Mouse (Mus musculus): Measurements from ENCODE around the gene Pcyt1a.
A peak's percentile ranks its signal among the peaks of the same experiment; 100 is the strongest.
"Not testable (repeated sequence)": the region's sequence is repeated elsewhere in the genome, so short reads cannot be mapped to it uniquely, and the experiment has no call there.

The Pcyt1a gene

DNA sequence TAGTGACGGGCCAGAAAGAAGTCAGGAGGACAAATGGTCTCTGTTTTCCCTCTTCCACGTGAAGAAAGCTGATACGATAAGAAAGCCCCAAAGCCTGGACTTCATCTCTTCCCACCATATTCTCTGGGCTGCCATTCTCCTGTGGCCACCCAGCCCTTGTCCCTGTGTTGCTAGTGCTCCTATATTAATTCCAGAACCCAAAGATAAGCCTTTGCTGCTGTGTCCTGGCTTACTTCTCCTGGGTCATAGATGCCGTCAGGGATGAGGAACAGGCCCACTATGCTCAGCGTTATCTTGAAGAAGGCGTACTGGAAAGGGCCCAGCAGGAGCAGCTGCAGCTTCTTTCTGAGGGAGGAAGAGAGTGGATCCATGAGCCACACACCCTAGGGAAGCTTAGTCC, 46.6 kb downstream of the Pcyt1a start:
- no peak for DNase-seq

DNA sequence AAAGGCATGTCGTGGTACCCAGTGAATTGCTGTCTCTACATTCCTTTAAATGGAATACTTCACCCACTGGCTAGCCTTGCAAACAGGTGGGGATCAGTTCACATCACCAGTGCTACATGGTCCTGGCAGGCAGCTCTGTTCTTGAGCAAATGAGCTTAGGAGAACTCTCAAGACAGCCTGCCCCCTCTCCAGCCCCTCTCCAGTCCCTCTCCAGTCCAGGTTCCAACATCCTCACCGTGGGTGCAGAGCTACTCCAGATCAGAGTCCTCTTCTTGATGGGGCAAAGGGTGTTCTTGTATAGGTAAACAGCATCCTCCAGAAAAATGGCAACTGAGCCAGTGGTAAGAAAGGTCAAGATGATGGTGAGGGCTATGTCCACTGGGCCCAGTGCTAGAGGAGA, 48.7 kb downstream of the Pcyt1a start:
- no peak for DNase-seq

DNA sequence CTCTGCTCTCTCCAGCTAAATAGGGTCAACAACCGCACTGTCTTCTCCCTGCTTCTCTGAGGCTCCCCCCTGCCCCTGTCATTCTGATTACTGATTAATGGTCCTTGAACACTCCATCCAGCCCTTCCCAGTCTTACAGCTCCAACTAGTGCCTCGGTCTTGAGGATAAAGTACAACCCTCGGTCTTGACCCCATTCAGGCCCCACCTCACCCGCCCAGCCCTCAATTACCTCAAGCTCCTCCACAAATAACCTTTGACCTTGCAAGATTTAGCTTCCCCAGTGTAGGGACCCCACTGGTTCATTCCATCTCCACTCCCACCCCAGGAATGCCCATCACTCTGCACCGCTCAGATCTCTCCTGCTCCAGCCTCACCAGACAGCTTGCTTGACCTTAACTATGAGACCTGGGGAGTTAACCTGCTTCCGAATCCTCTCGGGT, 53.7 kb downstream of the Pcyt1a start:
- no peak for DNase-seq

DNA sequence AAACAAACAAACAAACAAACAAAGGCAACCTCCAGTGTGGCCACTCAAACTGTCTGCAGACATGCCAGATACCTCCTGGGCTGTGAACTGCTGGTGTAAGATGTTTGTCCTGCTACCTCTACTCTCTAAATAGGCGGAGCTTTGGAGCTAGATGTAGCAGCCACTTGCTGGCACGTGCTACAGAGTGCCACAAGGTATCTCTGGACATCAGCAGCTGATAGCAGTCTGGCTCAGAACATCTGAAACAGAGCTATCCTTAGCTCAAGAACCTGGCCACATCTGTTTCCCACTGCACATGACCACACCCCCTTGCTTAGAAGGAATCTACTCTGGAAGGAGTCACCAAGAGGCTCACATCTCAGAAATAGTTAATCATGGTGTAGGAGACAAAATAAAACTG, 54.5 kb downstream of the Pcyt1a start:
- no peak for DNase-seq

DNA sequence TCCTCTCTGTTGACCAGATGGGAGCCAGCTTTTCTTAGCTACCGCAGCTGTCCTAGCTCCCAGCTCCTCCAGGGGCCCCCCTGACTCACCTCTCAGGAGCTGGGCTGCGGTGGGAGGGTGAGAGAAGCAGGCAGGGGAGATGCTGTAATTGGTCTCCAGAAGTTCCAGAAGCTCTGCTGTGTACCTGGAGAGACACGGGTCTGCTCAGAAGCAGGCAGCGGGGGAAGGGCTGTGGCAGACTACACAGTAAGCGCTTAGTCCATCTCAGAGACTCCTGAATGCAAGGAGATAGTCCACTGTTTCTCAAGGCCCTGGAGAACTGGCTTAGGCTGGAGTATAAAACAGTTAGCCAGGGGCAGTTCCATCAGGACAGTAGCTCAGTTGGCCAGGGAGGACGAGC, 55.3 kb downstream of the Pcyt1a start:
- DNase-seq = no peak

DNA sequence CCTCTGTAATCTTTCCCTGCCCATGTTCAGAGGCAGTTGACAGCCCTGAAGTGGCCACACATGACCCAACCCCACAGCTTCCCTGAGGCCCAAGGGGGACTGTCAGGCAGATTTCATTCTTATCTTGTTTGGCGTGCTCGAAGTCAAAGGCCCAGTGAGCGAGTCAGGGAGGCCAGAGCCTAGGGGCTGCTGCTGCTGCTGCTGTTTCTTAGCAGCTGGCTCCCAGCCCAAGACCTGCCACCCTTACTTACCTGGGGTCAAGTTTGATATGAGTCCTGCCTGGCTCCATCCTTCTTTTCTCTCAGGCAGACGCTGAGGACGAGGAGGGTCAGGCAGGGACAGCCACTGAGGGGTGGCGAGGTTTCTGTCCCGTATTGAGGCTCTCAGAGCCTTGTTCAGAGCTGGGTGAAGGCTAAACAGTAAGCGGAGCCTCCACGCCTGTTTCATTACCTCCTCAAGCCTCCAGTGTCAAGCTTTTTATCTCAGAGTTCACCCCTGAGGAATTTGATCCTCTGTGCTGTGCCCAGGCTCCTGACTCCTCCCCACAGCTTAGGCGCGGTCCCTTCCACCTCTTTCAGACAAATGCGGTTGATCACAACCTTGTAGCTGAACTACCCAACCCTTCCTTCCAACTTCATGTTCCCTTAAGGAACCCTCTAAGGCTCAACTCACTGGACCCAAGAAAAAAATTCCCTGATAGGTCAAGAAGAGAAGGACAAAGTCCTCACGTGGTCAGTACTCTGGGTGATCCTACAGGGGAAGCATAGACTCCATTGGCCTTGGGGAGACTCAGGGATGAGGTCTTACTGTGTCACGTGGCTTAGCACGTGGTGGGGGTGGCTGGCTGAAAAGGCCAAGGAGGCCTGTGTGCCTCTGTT, 56.8 kb downstream of the Pcyt1a start, which contains the start of gene Slc51a:
Gene Slc51a (minus strand): TSS at position 646 of the 878 bp plus-strand sequence.
- no peak for DNase-seq

DNA sequence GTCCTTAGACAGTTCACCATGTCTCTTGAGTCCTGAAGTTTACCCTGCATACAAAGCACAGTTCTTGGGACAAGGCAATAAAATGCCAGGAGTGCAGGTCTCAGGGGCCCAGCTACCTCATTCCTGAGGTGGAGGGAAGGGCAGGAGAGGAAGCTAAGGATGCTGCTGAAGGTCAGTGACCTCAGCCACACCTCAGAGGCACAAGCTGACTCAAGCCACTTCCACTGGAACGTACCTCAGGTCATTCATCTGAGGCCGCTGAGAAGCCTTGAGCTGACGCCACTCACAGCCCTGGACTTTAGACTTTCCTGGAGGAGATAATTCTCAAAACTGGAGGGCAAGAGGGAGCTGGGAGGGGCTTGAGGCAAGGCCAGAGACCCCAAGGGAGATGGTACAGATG, 58.2 kb downstream of the Pcyt1a start:
- DNase-seq = no peak

DNA sequence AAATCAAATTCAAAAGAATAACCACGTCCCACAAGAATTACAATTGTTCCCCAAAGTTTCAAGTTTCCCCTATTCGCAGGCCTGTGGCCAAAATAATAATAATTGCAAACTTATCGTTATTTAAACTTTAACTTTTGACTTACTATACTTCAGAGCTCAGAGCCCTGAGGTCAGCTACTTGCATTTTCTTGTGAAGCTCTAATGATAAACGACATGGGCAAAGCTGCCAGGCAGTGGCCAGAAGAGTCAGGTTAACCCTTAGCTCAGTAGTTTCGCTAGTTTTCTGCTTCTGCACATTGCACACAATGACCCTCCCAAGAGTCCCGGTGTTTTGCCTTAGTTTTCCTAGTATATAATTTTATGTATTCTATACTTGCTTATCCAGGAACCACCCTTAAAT, 63.6 kb downstream of the Pcyt1a start:
- not testable (repeated sequence) for DNase-seq

DNA sequence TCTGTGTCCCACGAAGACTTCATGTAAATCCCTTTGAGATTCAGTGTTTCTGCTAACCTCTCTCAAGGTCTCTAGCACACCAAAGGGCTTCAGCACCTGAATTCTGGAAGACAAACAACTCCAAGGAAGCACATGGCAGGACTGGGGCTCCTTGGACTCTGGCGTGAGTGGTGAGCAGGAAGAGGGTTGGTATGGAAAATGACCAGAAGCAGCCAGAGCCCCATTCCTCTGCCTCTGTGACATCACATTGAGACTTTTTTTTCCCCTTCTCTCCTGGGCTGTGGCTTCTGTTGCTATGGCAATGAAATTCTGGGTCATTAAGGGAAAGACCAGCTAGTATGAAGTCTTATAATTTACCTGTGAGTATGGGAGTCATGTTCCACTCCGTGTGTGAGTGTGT, 65.2 kb downstream of the Pcyt1a start, which contains the start of gene Zdhhc19:
Gene Zdhhc19 (plus strand): TSS at position 301 of the 400 bp plus-strand sequence.
- DNase-seq = no peak

DNA sequence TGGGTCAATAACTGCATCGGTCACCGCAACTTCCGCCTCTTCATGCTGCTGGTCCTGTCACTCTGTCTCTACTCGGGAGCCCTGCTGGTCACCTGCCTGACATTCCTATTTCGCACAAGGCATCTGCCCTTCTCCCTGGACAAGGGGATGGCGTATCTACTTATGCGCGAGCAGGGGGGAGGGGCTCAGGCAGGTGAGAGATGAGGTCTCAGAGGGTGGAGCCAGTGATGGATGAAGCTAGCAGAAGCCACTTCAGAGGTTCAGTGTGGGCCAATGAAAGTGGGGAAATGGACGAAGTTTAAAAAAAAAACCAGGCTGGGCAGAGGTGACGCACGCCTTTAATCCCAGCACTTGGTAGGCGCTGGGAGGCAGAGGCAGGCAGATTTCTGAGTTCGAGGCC, 68.3 kb downstream of the Pcyt1a start:
- no peak for DNase-seq

DNA sequence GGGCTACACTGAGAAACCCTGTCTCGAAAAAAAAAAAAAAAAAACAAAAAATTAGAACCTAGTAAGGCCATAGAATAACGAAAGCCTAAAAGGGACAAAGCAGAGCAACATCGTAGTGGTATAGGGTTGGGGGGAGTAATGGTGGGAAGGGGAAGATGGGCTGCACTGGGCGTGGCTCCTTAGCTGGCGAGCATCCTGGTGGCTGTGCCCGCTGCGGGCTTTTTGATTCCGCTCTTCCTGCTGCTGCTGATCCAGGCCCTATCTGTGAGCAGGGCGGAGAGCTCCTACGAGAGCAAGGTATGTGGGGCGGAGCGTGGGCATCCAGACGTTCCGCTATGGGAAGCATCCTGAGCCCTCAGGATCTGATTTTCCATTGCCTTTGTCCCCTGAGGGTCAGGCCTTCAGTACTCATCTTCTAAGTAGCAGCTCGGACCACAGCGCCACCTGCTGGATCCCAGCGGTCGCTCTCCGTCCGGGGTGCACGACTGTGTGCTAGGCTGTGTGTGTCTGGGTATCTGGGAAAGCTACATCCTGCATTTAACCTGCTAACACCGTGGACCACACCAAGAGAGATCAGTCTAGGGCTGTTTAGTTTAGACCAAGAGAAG, 68.8 kb downstream of the Pcyt1a start:
- DNase-seq = peak; percentile 92 to 94

DNA sequence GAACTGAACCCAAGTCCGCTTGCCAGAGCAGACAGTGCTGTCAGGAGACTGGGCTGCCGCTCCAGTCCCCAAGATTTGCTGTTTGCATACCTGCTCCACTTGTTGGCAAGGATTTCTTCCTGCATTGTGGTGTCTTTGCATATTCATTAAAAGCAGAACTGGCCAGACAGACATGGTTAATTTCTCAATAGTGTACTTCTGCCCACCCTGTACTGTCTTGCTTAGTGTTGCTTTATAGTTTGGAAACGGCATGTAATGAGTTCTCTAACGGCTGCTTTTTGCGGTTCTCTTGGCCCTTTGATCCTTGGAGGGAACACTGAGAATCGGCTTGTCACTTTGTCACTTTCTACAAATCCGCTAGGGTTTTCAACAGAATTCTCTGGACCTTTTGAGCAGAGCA, 70.7 kb downstream of the Pcyt1a start:
- DNase-seq = no peak

DNA sequence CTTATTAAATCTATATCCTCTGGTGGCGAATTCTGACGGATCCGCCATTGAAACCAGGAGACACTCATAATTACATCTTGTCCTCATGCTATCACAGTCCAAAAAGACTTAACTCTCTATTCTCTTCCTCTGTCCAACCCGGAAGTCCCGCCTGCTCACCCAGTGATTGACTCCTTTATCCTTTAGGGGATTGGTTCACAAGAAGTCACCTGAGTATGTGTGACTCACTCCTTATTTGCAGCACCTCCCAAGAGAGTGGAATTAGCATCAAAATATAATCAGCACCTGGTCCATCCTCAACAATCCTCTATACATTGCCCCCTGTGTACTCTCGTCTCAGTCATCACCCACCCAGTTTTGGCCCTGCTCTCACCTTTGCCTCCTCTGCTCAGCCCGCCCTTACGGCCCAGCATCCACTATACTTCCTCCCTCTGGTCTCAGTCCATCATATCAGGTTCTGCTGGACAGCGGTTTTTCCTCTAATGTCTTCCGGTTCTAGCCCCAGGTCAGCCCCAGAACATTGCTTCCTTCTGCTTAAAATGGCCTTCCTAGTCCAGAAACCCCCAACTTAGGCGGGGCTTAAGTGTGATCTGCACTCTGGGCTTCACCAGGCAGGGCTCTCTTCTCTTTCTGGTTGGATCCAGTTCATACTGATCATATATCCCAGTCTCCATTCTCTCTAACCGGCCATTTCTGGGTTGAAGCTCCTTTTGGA, 72.1 kb downstream of the Pcyt1a start:
- no peak for DNase-seq

DNA sequence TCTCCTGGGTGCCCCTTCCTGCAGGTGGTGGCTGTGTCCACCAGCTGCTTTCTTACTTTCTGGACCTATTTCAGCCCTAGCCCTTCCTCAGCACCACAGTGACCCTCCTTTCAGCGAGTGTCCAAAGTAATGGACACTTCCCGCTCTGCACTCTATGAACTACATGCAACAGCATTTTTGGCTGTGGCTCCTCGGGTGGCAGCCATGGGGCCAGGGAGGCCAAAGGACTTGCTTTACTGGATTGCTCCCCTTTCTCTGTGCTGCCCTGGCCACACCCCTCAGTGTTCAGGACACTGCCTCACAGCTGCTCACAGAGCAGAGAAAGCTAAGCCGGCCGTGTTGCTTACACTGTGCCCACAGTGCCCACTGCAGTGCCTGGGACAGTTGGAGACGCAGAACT, 72.9 kb downstream of the Pcyt1a start:
- no peak for DNase-seq

DNA sequence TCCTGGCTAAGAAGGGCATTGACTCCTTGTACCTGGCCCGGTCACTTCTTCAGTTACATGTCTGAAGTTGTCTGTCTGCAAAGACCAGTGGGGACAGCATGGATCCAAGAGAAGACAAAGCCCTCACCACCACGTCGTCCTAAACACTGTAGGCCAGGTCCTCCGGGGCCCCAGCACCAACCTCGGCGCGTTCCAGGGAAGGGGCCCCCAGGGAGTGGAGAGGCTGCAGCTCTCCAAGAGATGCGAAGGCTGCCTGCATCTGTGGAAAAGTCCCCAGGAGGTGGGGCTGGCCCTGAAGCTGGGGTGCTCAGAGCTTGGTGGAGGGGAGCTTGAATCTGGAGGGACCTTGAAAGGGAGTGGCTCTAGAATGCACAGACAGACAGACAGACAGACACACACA, 75.6 kb downstream of the Pcyt1a start:
- DNase-seq = no peak

DNA sequence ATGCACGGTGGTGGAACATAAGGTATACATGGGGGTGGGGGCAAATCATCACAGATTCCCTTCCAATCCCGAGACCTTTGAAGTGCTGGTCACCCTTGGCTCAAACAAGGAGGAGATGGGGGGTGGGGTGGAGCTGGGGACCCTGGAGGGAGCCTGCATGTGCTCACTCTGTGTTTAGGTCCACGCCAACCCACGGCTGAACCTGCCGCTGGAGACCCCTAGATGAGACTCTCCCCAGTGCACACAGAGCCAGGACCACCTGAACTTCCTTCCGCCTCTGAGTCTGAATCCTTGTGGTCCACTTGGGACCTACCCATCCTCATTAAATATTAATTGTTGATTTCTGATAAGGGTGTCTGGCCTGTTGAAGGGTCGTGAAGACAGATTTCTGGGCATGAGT, 76.1 kb downstream of the Pcyt1a start:
- no peak for DNase-seq

DNA sequence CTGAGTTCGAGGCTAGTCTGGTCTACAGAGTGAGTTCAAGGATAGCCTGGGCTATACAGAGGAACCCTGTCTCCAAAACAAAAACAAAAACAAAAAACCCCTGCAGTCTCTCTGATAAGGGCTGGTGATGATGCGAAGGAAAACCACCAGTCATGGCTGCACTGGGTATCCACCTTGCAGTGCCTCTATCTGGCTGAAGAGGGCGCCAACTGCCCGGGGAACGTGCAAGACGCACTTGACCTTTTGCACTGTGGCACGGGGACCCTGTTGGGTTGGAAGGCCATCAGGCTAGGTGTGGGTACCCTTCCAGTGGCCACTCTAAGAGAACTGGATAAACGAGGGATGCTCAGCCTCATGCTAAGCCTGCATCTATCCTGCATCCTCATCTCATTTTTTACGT, 76.7 kb downstream of the Pcyt1a start:
- peak; percentile 60 to 64 for DNase-seq

DNA sequence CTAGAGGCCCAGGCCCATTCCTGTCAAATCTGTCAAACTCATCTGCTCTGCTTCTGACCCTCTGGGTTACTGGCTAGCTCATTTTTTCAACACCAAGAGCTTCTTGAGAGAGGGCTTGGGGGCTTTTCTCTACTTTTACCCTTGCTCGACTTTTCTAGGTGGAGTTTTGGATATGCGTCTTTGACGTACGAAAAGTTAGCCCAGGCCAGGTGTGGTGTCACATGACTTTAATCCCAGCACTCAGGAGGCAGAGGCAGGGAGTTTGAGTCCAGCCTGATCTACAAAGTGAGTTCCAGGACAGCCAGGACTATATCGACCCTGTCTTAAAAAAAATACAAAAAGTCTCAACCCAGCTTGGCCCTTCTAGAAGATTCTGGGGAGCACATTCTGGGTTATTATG, 77.3 kb downstream of the Pcyt1a start:
- no peak for DNase-seq

DNA sequence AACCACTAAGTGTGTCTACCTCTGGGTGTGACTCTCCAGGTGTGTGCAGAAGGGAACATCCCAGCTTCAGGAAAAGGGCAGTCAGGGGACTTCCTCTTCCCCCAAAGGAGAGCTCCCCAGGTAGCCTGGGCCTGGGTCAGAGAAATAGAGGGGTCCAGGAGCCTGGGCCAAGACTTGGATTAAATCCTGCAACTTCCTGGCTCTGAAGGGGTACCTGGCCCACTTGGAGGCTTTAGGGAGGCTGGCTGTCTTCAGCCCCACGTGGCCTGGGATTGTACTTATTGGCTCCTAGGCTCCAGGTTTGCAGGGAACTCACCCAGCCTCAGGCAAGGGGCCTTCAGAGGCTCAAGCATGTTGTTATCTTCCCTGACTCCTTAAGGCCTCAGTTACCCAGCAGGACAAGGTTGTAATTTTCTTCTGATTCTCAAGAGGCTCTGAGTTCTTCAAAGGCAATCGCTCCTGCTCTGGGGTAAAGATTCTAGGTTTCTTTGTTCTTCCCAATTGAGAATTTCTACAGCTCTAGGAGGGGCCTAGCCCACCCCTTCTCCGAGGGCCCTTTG, 77.9 kb downstream of the Pcyt1a start:
- DNase-seq = no peak

DNA sequence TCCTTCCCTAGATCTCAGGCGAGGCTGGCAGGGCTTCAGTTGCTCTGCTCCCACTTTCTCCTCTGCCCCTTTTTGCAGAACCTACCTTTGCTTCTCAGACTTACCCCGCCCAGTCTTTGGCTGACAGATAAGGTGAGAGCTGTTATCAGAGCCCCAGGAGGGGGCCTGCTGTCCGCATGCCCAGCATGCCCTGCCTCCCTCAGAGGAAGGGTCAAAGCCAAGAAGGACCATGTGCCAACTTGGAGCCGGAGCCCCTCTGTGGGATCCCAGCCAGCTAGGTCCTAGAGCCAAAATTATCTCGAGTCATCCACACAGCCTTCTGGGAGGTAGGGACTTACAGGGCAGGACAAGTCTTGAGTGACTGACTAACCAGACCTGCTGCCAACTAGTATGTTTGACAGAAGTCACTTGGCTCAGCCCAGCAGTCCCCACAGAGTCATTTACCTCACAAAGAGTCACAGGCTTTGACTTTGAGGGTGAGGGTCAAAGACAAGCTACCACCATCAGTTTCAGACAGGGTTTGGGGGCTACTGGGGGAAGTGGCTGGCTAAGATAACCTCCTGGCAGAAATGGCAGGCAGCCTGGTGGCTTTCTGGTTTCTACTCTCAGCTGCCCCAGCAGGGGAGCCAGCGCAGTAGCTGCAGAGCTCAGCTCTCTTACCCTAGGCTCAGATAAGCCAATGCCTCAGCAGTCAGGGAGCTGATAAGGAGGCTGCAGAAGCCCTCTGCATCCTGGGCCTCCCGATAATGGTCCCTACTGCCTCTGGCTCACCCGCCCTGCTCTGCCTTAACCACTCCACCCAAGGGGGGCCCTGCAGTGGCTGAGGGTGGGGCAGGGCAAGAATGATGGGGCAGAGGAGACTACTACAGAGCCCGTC, 78.6 kb downstream of the Pcyt1a start:
- peak in 1 of 2 experiments; percentile 11 for DNase-seq

DNA sequence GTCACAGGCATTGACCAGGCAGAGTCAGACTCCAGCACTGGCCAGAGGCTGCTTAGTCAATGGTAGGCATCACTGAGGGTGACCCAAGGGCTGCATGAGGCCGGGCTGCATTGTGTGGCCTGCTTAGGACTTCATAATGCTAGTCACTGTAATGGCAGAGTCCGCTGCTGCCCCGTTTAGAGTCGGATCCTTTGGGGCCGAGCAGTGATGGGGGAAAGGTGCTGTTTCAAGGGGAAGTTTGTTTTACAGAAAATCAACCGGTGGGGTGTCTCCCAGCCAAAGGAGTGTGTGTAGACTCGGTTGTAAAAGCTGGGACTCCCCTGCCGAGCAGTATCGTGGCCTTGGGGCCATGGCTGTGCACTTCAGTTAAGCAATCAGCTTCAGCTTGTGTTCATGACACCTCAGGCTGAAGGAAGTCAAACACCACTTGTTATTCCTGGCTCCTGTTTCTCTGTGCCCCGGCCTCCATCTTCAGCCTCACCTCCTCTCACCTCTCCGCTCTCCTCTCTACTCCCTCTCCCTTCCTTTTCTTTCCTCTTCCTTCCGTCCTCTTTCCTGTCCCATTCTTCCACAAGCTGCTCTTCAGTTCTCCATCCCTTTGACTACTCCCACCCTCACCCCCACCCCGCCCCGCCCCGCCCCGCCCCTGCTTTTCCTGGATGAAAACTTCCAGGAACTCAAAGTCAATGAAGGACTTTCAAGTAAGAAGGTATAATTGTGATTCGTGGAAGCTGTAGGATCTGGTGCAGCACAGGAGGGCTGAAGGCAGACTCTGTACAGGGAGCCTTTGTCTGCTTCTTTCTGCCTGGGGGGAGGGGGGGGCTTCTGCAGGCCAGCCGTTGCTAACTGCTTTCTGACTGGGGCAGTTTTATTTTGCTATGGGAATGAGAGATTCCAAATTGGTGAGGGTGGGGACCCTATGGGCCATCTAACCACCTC, 79.9 kb downstream of the Pcyt1a start:
- DNase-seq = no peak
